Mouse (Mus musculus) cortical plate, adult 2 months (tissue): ENCODE measurements at regions not wholly inside any gene's neighbourhood (a gene's known extent, or its start where the extent isn't known, plus 50 kb on each side); places are given as distances from the start of the nearest gene placed in this dataset.

Experiments
- CTCF ChIP-seq: fragments of 200-500 bp; IDR thresholded peaks from 2 replicates; pipeline ENCODE4 v1.5.1; 2011; ENCODE audit warnings: mild to moderate bottlenecking, control low read depth, low read length; ENCODE audit not compliant: insufficient read depth; ENCODE audit errors: extremely low read depth
- POLR2A ChIP-seq: fragments of 200-500 bp; IDR thresholded peaks from 2 replicates; pipeline ENCODE4 v1.6.1; 2011; ENCODE audit warnings: mild to moderate bottlenecking, low read length, control low read depth; ENCODE audit not compliant: insufficient read depth; ENCODE audit errors: extremely low read depth

DNA sequence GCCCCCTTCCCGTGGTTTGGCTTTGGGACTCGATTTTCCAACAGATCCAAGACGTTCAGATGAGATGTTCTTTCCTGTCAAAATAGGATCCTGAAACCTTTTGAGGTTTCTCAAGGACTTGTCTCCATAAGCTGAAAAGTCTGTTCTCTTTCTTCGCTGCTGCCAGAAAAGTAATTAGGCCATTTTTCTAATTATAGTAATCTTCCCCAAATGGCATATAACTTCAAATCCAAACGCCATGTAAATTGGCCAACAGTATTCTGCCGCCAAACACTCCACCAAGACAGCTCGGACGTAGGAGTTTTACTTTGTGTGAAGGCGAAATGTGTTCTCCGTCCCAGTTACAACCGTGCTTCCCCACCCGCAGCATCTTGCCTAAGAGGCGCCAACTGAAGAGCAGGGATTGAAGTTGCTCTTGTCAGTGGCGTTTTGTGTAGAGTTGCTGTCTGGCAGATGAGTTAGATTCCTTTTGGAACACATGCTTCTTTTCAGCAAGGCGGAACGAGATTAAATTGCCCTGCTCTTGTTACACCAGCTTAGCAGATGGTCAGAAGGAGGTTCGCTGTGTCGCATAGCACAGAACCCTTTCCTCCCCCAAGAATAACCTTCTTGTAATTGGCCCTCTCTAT is 128.1 kb downstream of the Gm11077 start:
- no peak for TF ChIP-seq POLR2A
- no peak for TF ChIP-seq CTCF
